Mouse (Mus musculus) ES-Bruce4 (cell line): ENCODE results near the gene Synpo2l.

Experiments used
- CTCF ChIP-seq: IDR thresholded peaks from one replicate; pipeline ENCODE4 v1.8.1; 2011; ENCODE audit warnings: low read depth, low read length
- EP300 ChIP-seq: IDR thresholded peaks from 2 replicates; pipeline ENCODE4 v1.6.1; 2011; ENCODE audit warnings: low read depth, low read length; ENCODE audit not compliant: insufficient read depth
- POLR2A ChIP-seq: IDR thresholded peaks from one replicate; pipeline ENCODE4 v1.8.1; 2011; ENCODE audit warnings: low read length; ENCODE audit not compliant: insufficient read depth

GRCm38 (mm10) chr14:20616421-20616820, 51.7 kb downstream of the Synpo2l start:
- no peak for TF ChIP-seq CTCF
- no peak for TF ChIP-seq POLR2A
- no peak for TF ChIP-seq EP300
